Mouse (Mus musculus): ENCODE results near the gene Lcp1. TPM values are rescaled to one million over a fixed set of nuclear protein-coding genes. Genes with fewer than 3 reads are reported as not detected.
A peak's percentile ranks its signal among the peaks of the same experiment; 100 is the strongest.

The Lcp1 gene
- polyA plus RNA-seq, 1 experiment = 71.2 TPM

GRCm38 (mm10) chr14:75163866-75164265 lies 33.0 kb downstream of the Lcp1 start:
- 90% methylated on average over 8 of the region's 8 CpGs for WGBS

GRCm38 (mm10) chr14:75164345-75164744 lies 33.4 kb downstream of the Lcp1 start:
- WGBS = 94% methylated on average over 9 of the region's 9 CpGs
- H3K27ac ChIP-seq (ENCODE audit: control insufficient read depth, insufficient read depth, low read length) = no peak overlapping the region
- H3K36me3 ChIP-seq (ENCODE audit: control insufficient read depth, insufficient read depth, low read length) = no peaks in the 10 kb centered on the region
- peaks cover 7% of the 10 kb centered on the region for H3K4me1 ChIP-seq (replicated peaks; ENCODE audit: control insufficient read depth, insufficient read depth, low read length)
- H3K27me3 ChIP-seq (ENCODE audit: control insufficient read depth, insufficient read depth, low read length) = no peaks in the 10 kb centered on the region
- no peak overlapping the region for H3K4me3 ChIP-seq (ENCODE audit: control insufficient read depth, insufficient read depth, low read length)
- TF ChIP-seq CTCF (IDR thresholded peaks at IDR 0.05; ENCODE audit: borderline replicate concordance, control insufficient read depth, extremely low read depth, insufficient read depth, low read length, poor library complexity) (no peak), POLR2A (IDR thresholded peaks at IDR 0.05; ENCODE audit: control insufficient read depth, extremely low read depth, insufficient read depth, low read length, poor library complexity) (no peak)
- DNase-seq = no peak

More at GRCm38 (mm10) chr14:75163866-75164265, 33.0 kb downstream of the Lcp1 start:
- no peaks in the 10 kb centered on the region for H3K27me3 ChIP-seq (ENCODE audit: control insufficient read depth, insufficient read depth, low read length)
- H3K36me3 ChIP-seq (ENCODE audit: control insufficient read depth, insufficient read depth, low read length) = no peaks in the 10 kb centered on the region
- DNase-seq = no peak
- no peak overlapping the region for H3K27ac ChIP-seq (ENCODE audit: control insufficient read depth, insufficient read depth, low read length)
- peaks cover 3% of the 10 kb centered on the region for H3K4me1 ChIP-seq (replicated peaks; ENCODE audit: control insufficient read depth, insufficient read depth, low read length)
- TF ChIP-seq POLR2A (IDR thresholded peaks at IDR 0.05; ENCODE audit: control insufficient read depth, extremely low read depth, insufficient read depth, low read length, poor library complexity) = no peak
- TF ChIP-seq CTCF (IDR thresholded peaks at IDR 0.05; ENCODE audit: borderline replicate concordance, control insufficient read depth, extremely low read depth, insufficient read depth, low read length, poor library complexity) = no peak
- no peak overlapping the region for H3K4me3 ChIP-seq (ENCODE audit: control insufficient read depth, insufficient read depth, low read length)

GRCm38 (mm10) chr14:75165574-75166131 lies 34.8 kb downstream of the Lcp1 start:
- 98% methylated on average over 2 of the region's 2 CpGs for WGBS
- no peak overlapping the region for H3K4me3 ChIP-seq (ENCODE audit: control insufficient read depth, insufficient read depth, low read length)
- no peak overlapping the region for H3K27ac ChIP-seq (ENCODE audit: control insufficient read depth, insufficient read depth, low read length)
- H3K4me1 ChIP-seq (replicated peaks; ENCODE audit: control insufficient read depth, insufficient read depth, low read length) = peaks cover 7% of the 10 kb centered on the region
- no peaks in the 10 kb centered on the region for H3K27me3 ChIP-seq (ENCODE audit: control insufficient read depth, insufficient read depth, low read length)
- TF ChIP-seq POLR2A (IDR thresholded peaks at IDR 0.05; ENCODE audit: control insufficient read depth, extremely low read depth, insufficient read depth, low read length, poor library complexity) (no peak), CTCF (IDR thresholded peaks at IDR 0.05; ENCODE audit: borderline replicate concordance, control insufficient read depth, extremely low read depth, insufficient read depth, low read length, poor library complexity) (no peak)
- H3K36me3 ChIP-seq (ENCODE audit: control insufficient read depth, insufficient read depth, low read length) = no peaks in the 10 kb centered on the region
- no peak for DNase-seq

- H3K4me1 ChIP-seq (replicated peaks; ENCODE audit: control insufficient read depth, insufficient read depth, low read length) = peaks cover 12% of the 10 kb centered on the region
- H3K27ac ChIP-seq (ENCODE audit: control insufficient read depth, insufficient read depth, low read length) = no peak overlapping the region
- no peaks in the 10 kb centered on the region for H3K27me3 ChIP-seq (ENCODE audit: control insufficient read depth, insufficient read depth, low read length)
- H3K4me3 ChIP-seq (ENCODE audit: control insufficient read depth, insufficient read depth, low read length) = no peak overlapping the region
- TF ChIP-seq CTCF (IDR thresholded peaks at IDR 0.05; ENCODE audit: borderline replicate concordance, control insufficient read depth, extremely low read depth, insufficient read depth, low read length, poor library complexity) (no peak), POLR2A (IDR thresholded peaks at IDR 0.05; ENCODE audit: control insufficient read depth, extremely low read depth, insufficient read depth, low read length, poor library complexity) (no peak)
- 17% methylated on average over 3 of the region's 3 CpGs for WGBS
- no peaks in the 10 kb centered on the region for H3K36me3 ChIP-seq (ENCODE audit: control insufficient read depth, insufficient read depth, low read length)
- no peak for DNase-seq
Measured at GRCm38 (mm10) chr14:75168501-75168900, 37.6 kb downstream of the Lcp1 start.

- TF ChIP-seq CTCF (IDR thresholded peaks at IDR 0.05; ENCODE audit: borderline replicate concordance, control insufficient read depth, extremely low read depth, insufficient read depth, low read length, poor library complexity) (no peak), POLR2A (IDR thresholded peaks at IDR 0.05; ENCODE audit: control insufficient read depth, extremely low read depth, insufficient read depth, low read length, poor library complexity) (no peak)
- H3K36me3 ChIP-seq (ENCODE audit: control insufficient read depth, insufficient read depth, low read length) = no peaks in the 10 kb centered on the region
- no peak for DNase-seq
- peaks cover 22% of the 10 kb centered on the region for H3K4me1 ChIP-seq (replicated peaks; ENCODE audit: control insufficient read depth, insufficient read depth, low read length)
- WGBS = 98% methylated on average over 1 of the region's 1 CpGs
- H3K27me3 ChIP-seq (ENCODE audit: control insufficient read depth, insufficient read depth, low read length) = no peaks in the 10 kb centered on the region
- H3K27ac ChIP-seq (ENCODE audit: control insufficient read depth, insufficient read depth, low read length) = no peak overlapping the region
- H3K4me3 ChIP-seq (ENCODE audit: control insufficient read depth, insufficient read depth, low read length) = no peak overlapping the region
Measured at GRCm38 (mm10) chr14:75170546-75170945, 39.6 kb downstream of the Lcp1 start.

GRCm38 (mm10) chr14:75174296-75174695 lies 43.4 kb downstream of the Lcp1 start:
- H3K27me3 ChIP-seq (ENCODE audit: control insufficient read depth, insufficient read depth, low read length) = no peaks in the 10 kb centered on the region
- no peak for TF ChIP-seq CTCF (IDR thresholded peaks at IDR 0.05; ENCODE audit: borderline replicate concordance, control insufficient read depth, extremely low read depth, insufficient read depth, low read length, poor library complexity)
- no peak for TF ChIP-seq POLR2A (IDR thresholded peaks at IDR 0.05; ENCODE audit: control insufficient read depth, extremely low read depth, insufficient read depth, low read length, poor library complexity)
- 91% methylated on average over 8 of the region's 8 CpGs for WGBS
- H3K4me3 ChIP-seq (ENCODE audit: control insufficient read depth, insufficient read depth, low read length) = no peak overlapping the region
- H3K27ac ChIP-seq (ENCODE audit: control insufficient read depth, insufficient read depth, low read length) = peak overlapping the region; percentile 87; the same call in 1 of the 2 replicates
- H3K4me1 ChIP-seq (replicated peaks; ENCODE audit: control insufficient read depth, insufficient read depth, low read length) = peaks cover 28% of the 10 kb centered on the region
- DNase-seq = no peak
- H3K36me3 ChIP-seq (ENCODE audit: control insufficient read depth, insufficient read depth, low read length) = no peaks in the 10 kb centered on the region
